Mouse (Mus musculus) bone marrow, adult 2 months (tissue): ENCODE results near the gene Ankrd11.

Experiments
- CTCF ChIP-seq: fragments of 200-500 bp; IDR thresholded peaks from 2 replicates; pipeline ENCODE4 v1.5.1; 2011; ENCODE audit warnings: low read length, control low read depth; ENCODE audit not compliant: control insufficient read depth, insufficient read depth
- POLR2A ChIP-seq: fragments of 200-500 bp; IDR thresholded peaks from 2 replicates; pipeline ENCODE4 v1.6.1; 2011; ENCODE audit warnings: low read depth, mild to moderate bottlenecking, control low read depth, low read length, borderline replicate concordance; ENCODE audit not compliant: control insufficient read depth

GRCm38 (mm10) chr8:123043941-123044340, 1.9 kb upstream of the Ankrd11 start:
- TF ChIP-seq CTCF (no peak), POLR2A (no peak)
